Mouse (Mus musculus) hindbrain, postnatal 0 days (tissue): ENCODE results near the gene Nup62. TPM values are rescaled to one million over a fixed set of nuclear protein-coding genes. Genes with fewer than 3 reads are reported as not detected.

Experiments
- ATAC-seq: fragments of 200-750 bp; cut with Nextera tagmentation; 2 replicates; pipeline ENCODE4 v1.8.0; 2017; ENCODE audit warnings: mild to moderate bottlenecking, moderate TSS enrichment, moderate library complexity
- DNase-seq: peaks from one replicate; pipeline ENCODE4 v3.0.0-alpha.2; 2015; ENCODE audit warnings: low spot score
- H3K27ac ChIP-seq: fragments of 300-500 bp; sonication (generic); 2 replicates; pipeline ENCODE4 v1.5.1; 2014; ENCODE audit warnings: mild to moderate bottlenecking
- H3K27me3 ChIP-seq: fragments of 300-500 bp; sonication (generic); 2 replicates; pipeline ENCODE4 v1.6.1; 2014; ENCODE audit warnings: low read length, mixed read lengths; ENCODE audit not compliant: insufficient read depth
- H3K36me3 ChIP-seq: fragments of 300-500 bp; sonication (generic); 2 replicates; pipeline ENCODE4 v1.6.1; 2014; ENCODE audit warnings: low read length, mixed read lengths; ENCODE audit not compliant: insufficient read depth
- H3K4me1 ChIP-seq: fragments of 300-500 bp; sonication (generic); 2 replicates; pipeline ENCODE4 v1.6.1; 2014; ENCODE audit warnings: antibody characterized with exemption, low read length, mixed read lengths; ENCODE audit not compliant: insufficient read depth
- H3K4me2 ChIP-seq: fragments of 300-500 bp; sonication (generic); 2 replicates; pipeline ENCODE4 v1.6.1; 2014; ENCODE audit warnings: low read depth, mild to moderate bottlenecking, low read length, moderate library complexity, mixed read lengths
- H3K4me3 ChIP-seq: fragments of 300-500 bp; sonication (generic); 2 replicates; pipeline ENCODE4 v1.5.1; 2014; ENCODE audit warnings: low read length
- H3K9ac ChIP-seq: fragments of 300-500 bp; sonication (generic); replicated peaks from 2 replicates; pipeline ENCODE4 v1.6.1; 2014; ENCODE audit warnings: mild to moderate bottlenecking, low read length, moderate library complexity, mixed read lengths
- H3K9me3 ChIP-seq: fragments of 300-500 bp; sonication (generic); 2 replicates; pipeline ENCODE4 v1.6.1; 2016; ENCODE audit warnings: low read length, mixed read lengths
- CTCF ChIP-seq: IDR thresholded peaks from 2 replicates; pipeline ENCODE4 v1.5.1; 2016; ENCODE audit warnings: antibody characterized with exemption, control low read depth, low read depth
- WGBS: fragments of 180-500 bp; shearing (Covaris S2); extraction: QIAGEN DNeasy Blood & Tissue Kit; methylation state at CpG from one replicate; pipeline ENCODE4 v1.1.7; 2014; 5-methylcytosine and 5-hydroxymethylcytosine counted together
- polyA plus RNA-seq: library from polyadenylated mRNA; unstranded; fragments of >200 nt; fragmentation: Nextera tagmentation; extraction: Ambion mirVana; gene quantifications from 2 replicates; pipeline ENCODE4 v1.2.1, GENCODE M21; 2015
- total RNA-seq: library from RNA; depleted of rRNA; stranded (reverse); fragments of >200 nt; gene quantifications from 2 replicates; pipeline ENCODE4 v1.2.3, GENCODE M21; 2014

Gene Nup62
- total and polyA plus RNA-seq, 2 experiments from 2014 or later: 46.4 to 67.0 TPM

DNA sequence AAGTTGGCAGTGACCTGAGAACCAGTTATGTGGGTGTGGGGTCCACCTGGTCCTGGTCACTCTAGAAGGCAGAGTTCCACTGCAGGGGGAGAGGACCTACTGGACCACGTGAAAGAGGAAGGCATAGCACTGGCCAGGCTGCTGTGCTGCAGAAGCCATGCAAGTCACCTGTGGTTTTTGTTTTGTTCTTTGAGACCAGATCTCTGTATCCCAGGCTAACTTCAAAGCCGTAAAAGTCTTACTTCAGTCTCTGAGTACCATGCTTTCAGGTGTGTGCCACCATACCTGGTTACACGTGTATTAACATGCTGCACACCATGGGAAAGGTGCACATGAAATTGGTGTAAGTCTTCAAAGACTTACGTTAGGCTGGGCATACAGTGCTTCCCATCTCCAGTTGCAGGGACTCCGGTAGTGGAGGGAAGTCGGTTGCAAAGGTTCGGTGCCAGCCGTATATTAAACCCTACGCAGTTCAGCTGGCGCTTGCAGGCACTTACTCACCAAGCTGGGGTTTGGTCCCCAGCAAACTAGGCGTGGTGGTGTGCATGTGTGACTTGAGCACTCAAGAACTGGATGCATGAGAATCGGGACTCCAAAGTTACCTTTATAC lies 35.8 kb downstream of the Nup62 start:
- Histone ChIP-seq H3K4me2 (no peak overlapping the region), H3K9ac (0 out of 2 replicates have a peak overlapping the region, but pooled peaks have one; percentile 1), H3K9me3 (no peaks in the 10 kb centered on the region), H3K36me3 (peaks cover 13% of the 10 kb centered on the region; the same call in 1 of the 2 replicates), H3K27ac (no peak overlapping the region), H3K4me1 (peaks cover 22% of the 10 kb centered on the region; the same call in 1 of the 2 replicates), H3K27me3 (no peaks in the 10 kb centered on the region), H3K4me3 (no peak overlapping the region)
- 93% methylated on average over 12 of the region's 12 CpGs for WGBS
- DNase-seq (no peak), ATAC-seq (no peak)
- TF ChIP-seq CTCF: no peak

DNA sequence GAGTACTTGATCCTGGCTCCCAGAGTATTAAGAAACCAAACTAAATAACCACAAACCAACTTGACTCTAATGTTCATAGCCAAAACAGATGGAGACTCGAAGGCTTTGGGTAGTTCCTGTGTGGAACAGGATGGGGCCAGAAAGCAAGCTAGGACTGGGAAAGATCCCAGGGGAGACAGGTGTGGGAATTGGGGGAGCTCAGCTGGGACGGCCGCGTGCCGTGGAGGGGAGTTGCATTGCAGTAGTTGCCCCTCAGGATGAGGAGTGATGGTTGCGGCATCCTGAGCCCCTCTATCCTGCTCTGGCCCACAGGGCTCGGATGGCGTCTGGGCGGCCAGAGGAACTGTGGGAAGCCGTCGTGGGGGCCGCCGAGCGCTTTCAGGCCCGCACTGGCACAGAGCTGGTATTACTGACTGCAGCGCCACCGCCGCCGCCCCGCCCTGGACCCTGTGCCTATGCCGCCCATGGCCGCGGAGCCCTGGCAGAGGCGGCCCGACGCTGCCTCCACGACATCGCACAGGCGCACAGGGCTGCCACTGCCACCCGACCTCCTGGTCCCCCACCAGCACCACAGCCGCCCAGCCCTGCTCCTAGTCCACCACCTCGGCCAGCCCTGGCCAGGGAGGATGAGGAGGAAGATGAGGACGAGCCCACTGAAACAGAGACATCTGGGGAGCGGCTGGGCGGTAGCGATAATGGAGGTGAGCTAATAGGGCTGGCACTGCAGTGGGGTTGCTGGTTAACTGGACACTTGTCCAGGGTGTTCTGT lies 36.6 kb downstream of the Nup62 start:
- Histone ChIP-seq H3K36me3 (peaks cover 13% of the 10 kb centered on the region; the same call in 1 of the 2 replicates), H3K4me3 (no peak overlapping the region), H3K27me3 (no peaks in the 10 kb centered on the region), H3K4me1 (peaks cover 20% of the 10 kb centered on the region; the same call in 1 of the 2 replicates), H3K4me2 (no peak overlapping the region), H3K9me3 (no peaks in the 10 kb centered on the region), H3K9ac (no peak overlapping the region), H3K27ac (no peak overlapping the region)
- no peak for TF ChIP-seq CTCF
- WGBS: 87% methylated on average over 36 of the region's 36 CpGs
- no peak for ATAC-seq
- DNase-seq: no peak

DNA sequence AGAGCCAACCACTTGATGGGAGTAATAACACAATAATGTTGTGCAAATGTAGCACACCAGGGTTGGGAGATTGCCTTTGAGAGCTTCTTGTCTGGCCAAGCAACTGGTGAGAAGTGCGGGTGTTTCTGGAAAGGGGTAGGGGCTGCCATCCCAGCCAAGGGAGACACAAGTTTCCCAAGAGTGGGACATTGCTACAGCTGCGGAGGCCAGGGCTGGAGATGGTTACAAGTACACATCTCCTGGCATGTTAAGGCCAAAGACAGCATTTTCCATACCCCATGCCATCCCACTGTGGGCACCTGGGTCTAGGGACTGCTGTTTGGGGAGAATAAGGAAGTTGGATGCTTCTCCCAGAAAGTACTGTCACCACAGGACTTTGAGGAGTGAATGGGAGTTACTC lies 37.2 kb downstream of the Nup62 start:
- ATAC-seq (no peak), DNase-seq (no peak)
- 98% methylated on average over 2 of the region's 2 CpGs for WGBS
- Histone ChIP-seq H3K4me2 (no peak overlapping the region), H3K36me3 (peaks cover 13% of the 10 kb centered on the region; the same call in 1 of the 2 replicates), H3K4me1 (peaks cover 18% of the 10 kb centered on the region), H3K9me3 (no peaks in the 10 kb centered on the region), H3K27me3 (no peaks in the 10 kb centered on the region), H3K27ac (no peak overlapping the region), H3K9ac (no peak overlapping the region), H3K4me3 (no peak overlapping the region)
- TF ChIP-seq CTCF: no peak

DNA sequence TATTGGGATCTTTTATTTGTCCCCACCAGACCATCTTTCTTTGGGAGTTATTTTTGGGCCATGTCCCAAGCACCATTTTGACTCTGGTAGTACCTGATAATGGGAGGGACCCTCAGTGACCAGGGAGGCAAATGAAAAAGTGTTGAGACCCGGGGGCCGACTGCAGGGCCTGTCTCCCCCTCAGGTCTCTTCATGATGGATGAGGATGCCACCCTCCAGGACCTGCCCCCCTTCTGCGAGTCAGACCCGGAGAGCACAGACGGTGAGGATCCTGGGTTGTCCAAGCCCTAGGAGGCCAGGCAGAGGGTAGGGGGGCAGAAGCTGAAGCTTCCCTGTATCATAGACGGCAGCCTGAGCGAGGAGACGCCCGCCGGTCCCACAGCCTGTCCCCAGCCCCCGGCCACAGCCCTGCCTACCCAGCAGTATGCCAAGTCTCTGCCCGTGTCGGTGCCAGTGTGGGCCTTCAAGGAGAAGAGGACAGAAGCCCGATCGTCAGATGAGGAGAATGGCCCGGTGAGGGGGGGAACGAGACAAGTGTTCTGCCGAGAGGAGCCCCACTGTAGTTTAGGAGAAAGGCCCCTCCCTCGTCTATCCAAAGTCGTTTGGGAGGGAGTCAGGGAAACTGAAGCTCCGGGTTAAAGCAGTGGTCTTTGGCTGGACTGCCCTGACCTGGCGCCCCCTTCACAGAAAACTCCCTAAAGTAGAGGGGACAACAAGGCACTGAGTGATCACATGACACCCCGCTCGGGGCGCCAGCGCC lies 37.9 kb downstream of the Nup62 start:
- 27% methylated on average over 26 of the region's 26 CpGs for WGBS
- no peak for ATAC-seq

DNA sequence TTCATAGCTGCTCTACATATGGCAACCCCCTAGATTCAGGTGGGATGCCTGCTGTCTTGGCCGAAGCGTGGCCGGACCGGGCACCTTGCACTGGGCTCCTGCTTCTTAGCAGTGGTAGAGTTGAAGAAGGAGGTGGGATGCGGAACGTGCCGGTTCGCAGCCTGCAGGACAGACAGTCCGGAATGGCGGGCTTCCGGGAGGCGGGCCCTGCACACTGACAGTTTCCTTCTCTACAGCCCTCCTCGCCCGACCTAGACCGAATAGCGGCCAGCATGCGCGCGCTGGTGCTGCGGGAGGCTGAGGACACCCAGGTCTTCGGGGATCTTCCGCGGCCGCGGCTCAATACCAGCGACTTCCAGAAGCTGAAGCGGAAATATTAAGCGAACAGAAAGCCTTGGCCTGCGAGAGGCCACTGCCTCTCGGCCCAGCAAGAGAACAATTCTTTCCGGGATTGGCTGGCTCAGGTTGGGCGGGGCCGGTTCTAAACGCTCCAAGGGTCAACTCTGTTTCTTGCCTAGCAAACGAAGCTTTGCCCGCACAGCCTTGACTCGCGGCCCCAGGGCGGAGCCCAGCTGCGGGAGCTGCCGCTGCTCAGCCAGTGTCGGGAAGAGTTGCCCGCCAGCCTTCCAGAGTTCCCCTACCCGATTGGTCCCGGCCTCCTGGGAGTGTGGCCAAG lies 38.6 kb downstream of the Nup62 start:
- 3% methylated on average over 45 of the region's 45 CpGs for WGBS
- peak; percentile 79 for DNase-seq
- peak; percentile 4; the same call in 1 of the 2 replicates for ATAC-seq
- no peaks in the 10 kb centered on the region for H3K27me3 ChIP-seq
- H3K4me1 ChIP-seq: peaks cover 22% of the 10 kb centered on the region
- peak overlapping the region; percentile 91 for H3K27ac ChIP-seq
- H3K4me2 ChIP-seq: peak overlapping the region; percentile 72
- TF ChIP-seq CTCF: no peak
- peak overlapping the region; percentile 59 for H3K9ac ChIP-seq
- H3K36me3 ChIP-seq: peaks cover 13% of the 10 kb centered on the region; the same call in 1 of the 2 replicates
- no peaks in the 10 kb centered on the region for H3K9me3 ChIP-seq
- H3K4me3 ChIP-seq: peak overlapping the region; percentile 41

More for the DNA sequence above, 37.9 kb downstream of the Nup62 start:
- H3K9me3 ChIP-seq: no peaks in the 10 kb centered on the region
- H3K4me3 ChIP-seq: peak overlapping the region; percentile 41
- H3K27me3 ChIP-seq: no peaks in the 10 kb centered on the region
- H3K4me1 ChIP-seq: peaks cover 22% of the 10 kb centered on the region
- peak overlapping the region; percentile 59 for H3K9ac ChIP-seq
- TF ChIP-seq CTCF: no peak
- DNase-seq: no peak
- peaks cover 13% of the 10 kb centered on the region; the same call in 1 of the 2 replicates for H3K36me3 ChIP-seq
- H3K4me2 ChIP-seq: peak overlapping the region; percentile 72
- peak overlapping the region; percentile 91 for H3K27ac ChIP-seq

DNA sequence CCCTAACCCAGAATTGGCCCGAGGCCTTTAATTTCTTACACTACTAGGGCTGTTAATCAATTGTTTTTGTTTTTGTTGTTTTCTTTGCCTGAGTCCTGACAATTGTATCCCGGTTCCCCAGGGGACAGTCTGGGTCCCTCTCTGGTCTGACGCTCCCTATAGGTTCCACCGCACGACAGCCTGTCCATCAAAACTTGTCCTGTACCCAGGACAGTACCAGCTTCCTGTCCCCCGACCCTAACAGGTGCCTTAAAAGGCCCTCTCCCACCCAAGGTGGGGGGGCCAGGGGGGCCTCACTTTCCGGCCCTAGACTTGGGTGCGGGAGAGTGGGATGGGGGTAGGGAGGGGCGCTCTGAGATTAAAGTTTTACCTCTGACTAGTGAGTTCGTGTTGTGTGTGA lies 39.1 kb downstream of the Nup62 start:
- H3K27ac ChIP-seq: peak overlapping the region; percentile 91
- peak overlapping the region; percentile 41 for H3K4me3 ChIP-seq
- DNase-seq (no peak), ATAC-seq (no peak)
- H3K9ac ChIP-seq: peak overlapping the region; percentile 59
- peaks cover 22% of the 10 kb centered on the region for H3K4me1 ChIP-seq
- WGBS: 30% methylated on average over 10 of the region's 10 CpGs
- H3K4me2 ChIP-seq: peak overlapping the region; percentile 72
- H3K9me3 ChIP-seq: no peaks in the 10 kb centered on the region
- H3K27me3 ChIP-seq: no peaks in the 10 kb centered on the region
- H3K36me3 ChIP-seq: peaks cover 13% of the 10 kb centered on the region; the same call in 1 of the 2 replicates
- TF ChIP-seq CTCF: no peak
